Mouse (Mus musculus): Measurements from ENCODE around the gene Snu13. TPM values are rescaled to one million over a fixed set of nuclear protein-coding genes. Genes with fewer than 3 reads are reported as not detected.

Snu13 gene
- polyA plus RNA-seq, 1 experiment from 2014 or later: 209 TPM

GRCm38 (mm10) chr15:82016830-82017229, 30.6 kb downstream of the Snu13 start:
- Histone ChIP-seq H3K4me3 (replicated peaks; ENCODE audit: low read length) (peak overlapping the region; percentile 98), H3K9ac (ENCODE audit: low read length) (peak overlapping the region; percentile 76), H3K36me3 (ENCODE audit: control insufficient read depth, insufficient read depth, low read length) (no peaks in the 10 kb centered on the region), H3K4me1 (ENCODE audit: control insufficient read depth, insufficient read depth, low read length) (peaks cover 17% of the 10 kb centered on the region), H3K4me2 (ENCODE audit: low read depth, low read length) (peak overlapping the region; percentile 74), H3K27me3 (ENCODE audit: control insufficient read depth, insufficient read depth, low read length) (no peaks in the 10 kb centered on the region), H3K9me3 (replicated peaks; ENCODE audit: control insufficient read depth, low read length) (no peaks in the 10 kb centered on the region), H3K27ac (ENCODE audit: low read length) (peak overlapping the region; percentile 14)
- WGBS: 12% methylated on average over 6 of the region's 6 CpGs
- ATAC-seq (ENCODE audit: insufficient read depth, low FRiP score): no peak

DNA sequence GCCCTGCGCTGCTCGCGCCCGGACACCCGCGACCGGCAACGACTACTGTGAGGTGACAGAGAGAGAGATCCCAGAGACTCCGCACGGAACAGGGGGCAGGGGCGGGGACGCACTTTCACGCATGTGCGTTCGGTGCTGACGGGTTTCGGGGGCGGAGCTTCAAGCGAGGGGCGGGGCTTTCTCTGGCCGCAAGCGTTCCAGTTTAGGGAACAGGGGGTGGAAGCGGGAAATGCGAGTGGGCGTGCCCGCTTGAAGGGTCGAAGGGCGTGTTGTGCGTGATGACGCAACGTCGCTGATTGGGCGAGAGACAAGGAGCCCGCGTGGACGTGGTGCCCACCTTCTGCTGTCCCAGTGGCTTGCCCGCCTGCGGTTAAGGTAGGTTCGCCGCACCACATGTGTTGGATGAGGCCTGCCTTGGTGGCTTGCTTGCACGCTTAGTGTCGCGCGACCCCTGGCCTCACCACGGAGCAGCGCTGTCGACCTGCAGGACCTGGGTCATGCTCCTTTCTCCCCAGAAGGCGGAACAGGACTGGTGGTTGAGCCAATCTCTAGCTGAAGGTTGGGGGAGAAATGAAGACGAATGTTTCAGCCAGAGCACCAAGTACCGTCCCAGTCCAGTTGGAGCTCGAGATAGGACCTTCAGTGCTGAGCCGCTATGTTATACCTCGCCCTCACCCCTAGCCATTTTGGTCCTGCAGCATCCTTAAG, 31.1 kb downstream of the Snu13 start:
- under 1% methylated on average over 53 of the region's 53 CpGs for WGBS
- peak overlapping the region; percentile 88 for H3K4me2 ChIP-seq (ENCODE audit: low read depth, low read length)
- no peaks in the 10 kb centered on the region for H3K27me3 ChIP-seq (ENCODE audit: control insufficient read depth, insufficient read depth, low read length)
- peak overlapping the region; percentile 92 for H3K9ac ChIP-seq (ENCODE audit: low read length)
- H3K36me3 ChIP-seq (ENCODE audit: control insufficient read depth, insufficient read depth, low read length): no peaks in the 10 kb centered on the region
- H3K9me3 ChIP-seq (replicated peaks; ENCODE audit: control insufficient read depth, low read length): no peaks in the 10 kb centered on the region
- H3K27ac ChIP-seq (ENCODE audit: low read length): peak overlapping the region; percentile 86
- H3K4me3 ChIP-seq (replicated peaks; ENCODE audit: low read length): peak overlapping the region; percentile 98
- peak; percentile 97 for ATAC-seq (ENCODE audit: insufficient read depth, low FRiP score)
- H3K4me1 ChIP-seq (ENCODE audit: control insufficient read depth, insufficient read depth, low read length): peaks cover 17% of the 10 kb centered on the region

DNA sequence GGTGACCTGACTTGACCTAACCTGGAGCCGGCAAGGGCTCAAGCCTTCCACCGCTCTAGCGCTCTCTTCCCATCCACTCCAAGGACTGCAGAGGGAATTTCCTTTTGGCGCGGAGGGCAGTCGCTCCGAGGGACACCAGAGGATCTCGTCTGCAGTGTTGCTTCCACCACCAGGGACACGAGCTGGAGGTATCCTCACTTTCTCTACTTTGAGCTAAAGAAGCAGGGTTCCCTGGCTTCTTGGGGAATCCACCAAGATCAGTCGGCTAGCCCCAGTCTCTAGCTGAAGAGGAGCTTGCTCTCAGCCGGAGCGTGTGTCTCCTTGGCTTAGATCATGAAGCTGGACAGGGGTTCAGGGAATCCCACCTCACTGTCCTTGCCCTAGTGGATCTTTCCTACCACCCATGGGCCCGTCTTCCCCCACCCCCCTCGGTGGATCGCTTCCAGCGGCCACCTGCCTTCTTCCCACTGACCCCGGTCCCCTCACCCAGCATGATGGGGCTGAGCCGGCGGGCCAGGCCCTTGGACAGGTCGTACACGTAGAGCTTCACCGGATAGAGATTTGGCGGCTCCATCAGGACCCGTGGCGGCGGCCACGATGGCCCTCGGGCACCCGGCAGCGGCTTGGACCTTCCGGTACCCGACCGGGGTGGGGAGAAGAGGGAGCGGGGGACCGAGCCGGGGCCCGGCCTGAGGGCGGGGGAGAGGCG, 31.9 kb downstream of the Snu13 start:
- Histone ChIP-seq H3K4me1 (ENCODE audit: control insufficient read depth, insufficient read depth, low read length) (peaks cover 17% of the 10 kb centered on the region), H3K4me3 (replicated peaks; ENCODE audit: low read length) (peak overlapping the region; percentile 98), H3K36me3 (ENCODE audit: control insufficient read depth, insufficient read depth, low read length) (no peaks in the 10 kb centered on the region), H3K27me3 (ENCODE audit: control insufficient read depth, insufficient read depth, low read length) (no peaks in the 10 kb centered on the region), H3K4me2 (ENCODE audit: low read depth, low read length) (peak overlapping the region; percentile 88), H3K9ac (ENCODE audit: low read length) (peak overlapping the region; percentile 92), H3K9me3 (replicated peaks; ENCODE audit: control insufficient read depth, low read length) (no peaks in the 10 kb centered on the region), H3K27ac (ENCODE audit: low read length) (peak overlapping the region; percentile 86)
- no peak; the same call in 1 of the 2 replicates for ATAC-seq (ENCODE audit: insufficient read depth, low FRiP score)
- WGBS: under 1% methylated on average over 39 of the region's 39 CpGs

GRCm38 (mm10) chr15:82014745-82015391, 32.5 kb downstream of the Snu13 start:
- ATAC-seq (ENCODE audit: insufficient read depth, low FRiP score): no peak

DNA sequence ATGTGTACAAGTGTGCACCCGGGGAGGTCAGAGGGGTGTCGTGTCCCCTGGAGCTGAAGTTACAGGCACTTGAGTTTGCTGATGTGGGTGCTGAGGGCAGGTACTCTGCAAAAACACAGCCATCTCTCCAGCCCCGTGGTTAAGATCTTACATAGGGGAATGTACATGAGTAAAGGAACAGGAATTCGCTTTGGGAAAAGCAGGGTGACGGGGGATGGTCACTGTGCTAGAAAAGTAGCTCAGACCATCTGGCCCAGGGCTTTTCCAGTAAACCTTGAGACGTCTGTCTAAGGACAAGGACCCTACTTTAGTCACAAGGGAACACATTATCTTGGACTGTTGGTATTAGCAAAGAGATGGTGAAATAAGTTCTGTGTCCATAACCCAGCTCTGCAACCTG, 35.5 kb downstream of the Snu13 start:
- Histone ChIP-seq H3K9me3 (replicated peaks; ENCODE audit: control insufficient read depth, low read length) (no peaks in the 10 kb centered on the region), H3K4me1 (ENCODE audit: control insufficient read depth, insufficient read depth, low read length) (peaks cover 16% of the 10 kb centered on the region), H3K4me3 (replicated peaks; ENCODE audit: low read length) (no peak overlapping the region), H3K4me2 (ENCODE audit: low read depth, low read length) (no peak overlapping the region), H3K9ac (ENCODE audit: low read length) (no peak overlapping the region), H3K27ac (ENCODE audit: low read length) (no peak overlapping the region), H3K36me3 (ENCODE audit: control insufficient read depth, insufficient read depth, low read length) (no peaks in the 10 kb centered on the region), H3K27me3 (ENCODE audit: control insufficient read depth, insufficient read depth, low read length) (no peaks in the 10 kb centered on the region)
- no peak for ATAC-seq (ENCODE audit: insufficient read depth, low FRiP score)
- 76% methylated on average over 6 of the region's 6 CpGs for WGBS

More at GRCm38 (mm10) chr15:82014745-82015391, 32.5 kb downstream of the Snu13 start:
- peak overlapping the region; percentile 92 for H3K9ac ChIP-seq (ENCODE audit: low read length)
- peaks cover 17% of the 10 kb centered on the region for H3K4me1 ChIP-seq (ENCODE audit: control insufficient read depth, insufficient read depth, low read length)
- peak overlapping the region; percentile 88 for H3K4me2 ChIP-seq (ENCODE audit: low read depth, low read length)
- H3K27ac ChIP-seq (ENCODE audit: low read length): peak overlapping the region; percentile 86
- no peaks in the 10 kb centered on the region for H3K27me3 ChIP-seq (ENCODE audit: control insufficient read depth, insufficient read depth, low read length)
- no peaks in the 10 kb centered on the region for H3K9me3 ChIP-seq (replicated peaks; ENCODE audit: control insufficient read depth, low read length)
- no peaks in the 10 kb centered on the region for H3K36me3 ChIP-seq (ENCODE audit: control insufficient read depth, insufficient read depth, low read length)
- peak overlapping the region; percentile 98 for H3K4me3 ChIP-seq (replicated peaks; ENCODE audit: low read length)
- 16% methylated on average over 9 of the region's 9 CpGs for WGBS

DNA sequence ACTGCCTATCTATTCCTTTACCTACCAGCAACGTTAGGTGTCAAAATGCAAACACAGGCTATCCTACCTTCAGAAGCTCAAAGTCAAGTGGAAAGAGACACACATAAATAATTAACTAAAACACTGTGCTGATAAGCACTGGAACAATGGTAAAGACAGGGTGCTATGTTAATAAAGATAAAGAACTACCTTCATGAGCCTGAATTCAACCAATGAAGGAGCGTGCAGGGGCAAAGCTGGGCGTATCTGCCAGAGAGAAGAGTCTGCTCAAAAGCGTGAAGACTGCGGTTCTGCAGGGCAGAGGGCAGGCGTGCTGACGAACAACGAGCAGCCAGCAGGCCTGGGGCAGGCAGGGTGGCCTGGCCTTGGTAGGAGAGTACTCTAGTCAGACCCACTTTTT, 43.1 kb downstream of the Snu13 start:
- no peak for ATAC-seq (ENCODE audit: insufficient read depth, low FRiP score)
- Histone ChIP-seq H3K27me3 (ENCODE audit: control insufficient read depth, insufficient read depth, low read length) (no peaks in the 10 kb centered on the region), H3K9ac (ENCODE audit: low read length) (no peak overlapping the region), H3K4me3 (replicated peaks; ENCODE audit: low read length) (no peak overlapping the region), H3K36me3 (ENCODE audit: control insufficient read depth, insufficient read depth, low read length) (no peaks in the 10 kb centered on the region), H3K9me3 (replicated peaks; ENCODE audit: control insufficient read depth, low read length) (no peaks in the 10 kb centered on the region), H3K27ac (ENCODE audit: low read length) (no peak overlapping the region), H3K4me1 (ENCODE audit: control insufficient read depth, insufficient read depth, low read length) (no peaks in the 10 kb centered on the region), H3K4me2 (ENCODE audit: low read depth, low read length) (no peak overlapping the region)
- whole genome bisulfite sequencing: 60% methylated on average over 8 of the region's 8 CpGs

GRCm38 (mm10) chr15:81993992-81994391, 53.4 kb downstream of the Snu13 start:
- no peaks in the 10 kb centered on the region for H3K36me3 ChIP-seq (ENCODE audit: control insufficient read depth, insufficient read depth, low read length)
- no peak for ATAC-seq (ENCODE audit: insufficient read depth, low FRiP score)

DNA sequence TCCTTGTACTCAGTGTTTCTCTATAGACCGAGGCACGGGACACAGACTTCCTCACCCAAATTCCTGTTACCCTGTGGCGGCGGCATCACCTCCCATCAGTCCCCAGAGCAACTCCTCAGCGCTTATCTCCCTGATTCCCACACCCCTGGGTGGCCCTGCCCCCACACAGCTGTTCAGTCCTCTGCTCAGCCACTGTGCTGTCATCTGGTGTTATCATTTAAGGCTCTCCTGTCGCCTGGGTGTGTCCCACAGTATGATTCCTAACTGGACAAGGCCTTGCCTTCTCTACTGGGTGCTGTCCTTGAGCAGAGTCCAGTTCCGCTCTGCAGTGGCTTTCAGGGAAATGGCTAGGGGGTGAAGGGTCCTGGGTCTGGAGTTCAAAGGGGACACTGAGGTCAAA, 56.8 kb downstream of the Snu13 start:
- Histone ChIP-seq H3K4me3 (replicated peaks; ENCODE audit: low read length) (no peak overlapping the region), H3K4me1 (ENCODE audit: control insufficient read depth, insufficient read depth, low read length) (no peaks in the 10 kb centered on the region), H3K9me3 (replicated peaks; ENCODE audit: control insufficient read depth, low read length) (no peaks in the 10 kb centered on the region), H3K27ac (ENCODE audit: low read length) (no peak overlapping the region), H3K4me2 (ENCODE audit: low read depth, low read length) (no peak overlapping the region), H3K9ac (ENCODE audit: low read length) (no peak overlapping the region), H3K27me3 (ENCODE audit: control insufficient read depth, insufficient read depth, low read length) (no peaks in the 10 kb centered on the region), H3K36me3 (ENCODE audit: control insufficient read depth, insufficient read depth, low read length) (no peaks in the 10 kb centered on the region)
- peak; percentile 49; the same call in 1 of the 2 replicates for ATAC-seq (ENCODE audit: insufficient read depth, low FRiP score)
- WGBS: 36% methylated on average over 7 of the region's 7 CpGs

More at GRCm38 (mm10) chr15:81993992-81994391, 53.4 kb downstream of the Snu13 start:
- H3K4me1 ChIP-seq (ENCODE audit: control insufficient read depth, insufficient read depth, low read length): no peaks in the 10 kb centered on the region
- no peak overlapping the region for H3K4me2 ChIP-seq (ENCODE audit: low read depth, low read length)
- H3K27me3 ChIP-seq (ENCODE audit: control insufficient read depth, insufficient read depth, low read length): no peaks in the 10 kb centered on the region
- 73% methylated on average over 6 of the region's 6 CpGs for WGBS
- H3K4me3 ChIP-seq (replicated peaks; ENCODE audit: low read length): no peak overlapping the region
- H3K27ac ChIP-seq (ENCODE audit: low read length): no peak overlapping the region
- no peak overlapping the region for H3K9ac ChIP-seq (ENCODE audit: low read length)
- no peaks in the 10 kb centered on the region for H3K9me3 ChIP-seq (replicated peaks; ENCODE audit: control insufficient read depth, low read length)

Data from stomach, embryonic 16.5 days (tissue).